Mouse (Mus musculus): ENCODE results near the gene Gng2. TPM values are rescaled to one million over a fixed set of nuclear protein-coding genes. Genes with fewer than 3 reads are reported as not detected.
"Not testable (repeated sequence)": the region's sequence is repeated elsewhere in the genome, so short reads cannot be mapped to it uniquely, and the experiment has no call there.

Gene Gng2
- total RNA-seq, 2 experiments from 2014 or later = 3.5 to 7.3 TPM

- DNase-seq = no peak
Measured at GRCm38 (mm10) chr14:19935084-19935483, 42.3 kb downstream of the Gng2 start.

- DNase-seq = no peak
Measured at GRCm38 (mm10) chr14:19933314-19933713, 44.1 kb downstream of the Gng2 start.

GRCm38 (mm10) chr14:19927879-19928278 lies 49.5 kb downstream of the Gng2 start:
- DNase-seq = no peak

- DNase-seq = no peak
Measured at GRCm38 (mm10) chr14:19927156-19927555, 50.3 kb downstream of the Gng2 start.

- no peak for DNase-seq
Measured at GRCm38 (mm10) chr14:19926312-19926711, 51.1 kb downstream of the Gng2 start.

GRCm38 (mm10) chr14:19925157-19925556 lies 52.3 kb downstream of the Gng2 start:
- DNase-seq = no peak

GRCm38 (mm10) chr14:19924086-19924485 lies 53.3 kb downstream of the Gng2 start:
- no peak for DNase-seq

GRCm38 (mm10) chr14:19920254-19920691 lies 57.2 kb downstream of the Gng2 start:
- DNase-seq = no peak

GRCm38 (mm10) chr14:19919789-19920188 lies 57.6 kb downstream of the Gng2 start:
- DNase-seq = no peak

- no peak for DNase-seq
Measured at GRCm38 (mm10) chr14:19917534-19917933, 59.9 kb downstream of the Gng2 start.

GRCm38 (mm10) chr14:19916315-19916714 lies 61.1 kb downstream of the Gng2 start:
- DNase-seq = no peak

- no peak for DNase-seq
Measured at GRCm38 (mm10) chr14:19912891-19913290, 64.5 kb downstream of the Gng2 start.

GRCm38 (mm10) chr14:19905615-19906014 lies 71.8 kb downstream of the Gng2 start:
- DNase-seq = peak; percentile 11

- no peak for DNase-seq
Measured at GRCm38 (mm10) chr14:19904821-19905220, 72.6 kb downstream of the Gng2 start.

GRCm38 (mm10) chr14:19904031-19904430 lies 73.4 kb downstream of the Gng2 start:
- DNase-seq = no peak

GRCm38 (mm10) chr14:19900492-19900891 lies 76.9 kb downstream of the Gng2 start:
- DNase-seq = no peak

GRCm38 (mm10) chr14:19887569-19887968 lies 89.9 kb downstream of the Gng2 start:
- no peak for DNase-seq

GRCm38 (mm10) chr14:19884431-19884830 lies 93.0 kb downstream of the Gng2 start:
- DNase-seq = not testable (repeated sequence)

GRCm38 (mm10) chr14:19874201-19874807 lies 103.1 kb downstream of the Gng2 start:
- DNase-seq = no peak

- no peak for DNase-seq
Measured at GRCm38 (mm10) chr14:19867286-19867935, 110.0 kb downstream of the Gng2 start.

GRCm38 (mm10) chr14:19865121-19865520 lies 112.3 kb downstream of the Gng2 start:
- DNase-seq = not testable (repeated sequence)

- DNase-seq = no peak
Measured at GRCm38 (mm10) chr14:19861311-19862080, 115.9 kb downstream of the Gng2 start.

- no peak for DNase-seq
Measured at GRCm38 (mm10) chr14:19860281-19860680, 117.1 kb downstream of the Gng2 start.
